Mouse (Mus musculus) layer of hippocampus, adult 18-20 months (tissue): ENCODE measurements at regions not wholly inside any gene's neighbourhood (a gene's known extent, or its start where the extent isn't known, plus 50 kb on each side); places are given as distances from the start of the nearest gene placed in this dataset.
A peak's percentile ranks its signal among the peaks of the same experiment; 100 is the strongest.

ENCODE experiments used
- DNase-seq, 2 experiments: peaks; one replicate each; pipeline ENCODE4 v3.0.0; 2022; ENCODE audit warnings: low spot score in 2 of 2

- DNase-seq: no peak
These were observed 262.3 kb upstream of the Eif4g2 start for GRCm38 (mm10) chr7:111345117-111345516.

GRCm38 (mm10) chr7:111337053-111337452 is 254.2 kb upstream of the Eif4g2 start:
- no peak for DNase-seq

- DNase-seq: peak; percentile 44 to 78
These were observed 240.1 kb upstream of the Eif4g2 start for GRCm38 (mm10) chr7:111322901-111323300.

- no peak for DNase-seq
These were observed 237.1 kb upstream of the Eif4g2 start for GRCm38 (mm10) chr7:111319917-111320316.

- DNase-seq: no peak
These were observed 233.7 kb upstream of the Eif4g2 start for GRCm38 (mm10) chr7:111316479-111316990.

GRCm38 (mm10) chr7:111313921-111314320 is 231.1 kb upstream of the Eif4g2 start:
- no peak for DNase-seq

GRCm38 (mm10) chr7:111305196-111305595 is 222.4 kb upstream of the Eif4g2 start:
- no peak for DNase-seq

- peak; percentile 30 to 74 for DNase-seq
These were observed 219.1 kb upstream of the Eif4g2 start for GRCm38 (mm10) chr7:111301791-111302488.

GRCm38 (mm10) chr7:111297174-111297902 is 214.5 kb upstream of the Eif4g2 start:
- peak; percentile 22 to 47 for DNase-seq

GRCm38 (mm10) chr7:111283411-111283955 is 200.7 kb upstream of the Eif4g2 start:
- DNase-seq: no peak

- DNase-seq: no peak
These were observed 199.5 kb upstream of the Eif4g2 start for GRCm38 (mm10) chr7:111282314-111282713.

- no peak for DNase-seq
These were observed 194.9 kb upstream of the Eif4g2 start for GRCm38 (mm10) chr7:111277703-111278102.

- peak in 1 of 2 experiments; percentile 45 for DNase-seq
These were observed 191.0 kb upstream of the Eif4g2 start for GRCm38 (mm10) chr7:111273839-111274238.

GRCm38 (mm10) chr7:111270874-111271273 is 188.0 kb upstream of the Eif4g2 start:
- DNase-seq: no peak

- DNase-seq: no peak
These were observed 185.4 kb upstream of the Eif4g2 start for GRCm38 (mm10) chr7:111268197-111268596.

- no peak for DNase-seq
These were observed 180.5 kb upstream of the Eif4g2 start for GRCm38 (mm10) chr7:111263302-111263701.

- DNase-seq: peak in 1 of 2 experiments; percentile 29
These were observed 177.1 kb upstream of the Eif4g2 start for GRCm38 (mm10) chr7:111259630-111260574.

GRCm38 (mm10) chr7:111257842-111258241 is 175.0 kb upstream of the Eif4g2 start:
- DNase-seq: no peak

- DNase-seq: no peak
These were observed 173.4 kb upstream of the Eif4g2 start for GRCm38 (mm10) chr7:111256199-111256598.

GRCm38 (mm10) chr7:111249606-111250005 is 166.8 kb upstream of the Eif4g2 start:
- DNase-seq: peak; percentile 76 to 89

GRCm38 (mm10) chr7:111245488-111245887 is 162.7 kb upstream of the Eif4g2 start:
- peak; percentile 50 to 73 for DNase-seq
